Mouse (Mus musculus): ENCODE measurements at regions not wholly inside any gene's neighbourhood (a gene's known extent, or its start where the extent isn't known, plus 50 kb on each side); places are given as distances from the start of the nearest gene placed in this dataset.

DNA sequence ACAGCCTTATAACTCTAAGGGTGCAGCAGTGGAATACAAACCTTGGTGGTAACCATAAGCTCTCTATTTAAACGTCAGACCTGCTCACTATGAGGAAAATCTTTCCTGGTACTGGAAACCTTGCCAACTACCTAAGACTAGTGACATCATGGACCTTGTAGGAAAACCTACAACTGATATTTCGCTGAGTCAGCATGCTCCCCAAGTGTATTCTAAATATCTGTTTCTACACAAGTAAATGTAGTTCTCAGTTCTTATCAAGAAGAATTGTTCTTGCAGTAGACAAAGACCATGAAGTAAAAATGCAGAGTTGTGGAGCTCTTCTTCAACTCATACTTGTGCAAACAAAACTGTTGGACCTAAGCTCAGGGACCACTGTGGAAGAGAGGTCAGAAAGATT lies 280.9 kb downstream of the Isl1 start:
- Histone ChIP-seq H3K36me3 (ENCODE audit: control insufficient read depth, insufficient read depth) (no peaks in the 10 kb centered on the region), H3K27me3 (replicated peaks; ENCODE audit: control insufficient read depth, insufficient read depth, low read length) (no peaks in the 10 kb centered on the region), H3K9me3 (ENCODE audit: control insufficient read depth, low read length) (no peaks in the 10 kb centered on the region), H3K27ac (ENCODE audit: low read length) (no peak overlapping the region), H3K4me3 (replicated peaks; ENCODE audit: low read length) (no peak overlapping the region), H3K9ac (replicated peaks; ENCODE audit: low read depth, low read length) (no peak overlapping the region), H3K4me2 (ENCODE audit: low read length) (no peak overlapping the region), H3K4me1 (replicated peaks; ENCODE audit: control insufficient read depth, insufficient read depth, low read length) (no peaks in the 10 kb centered on the region)
- ATAC-seq: no peak
- WGBS: 90% methylated on average over 2 of the region's 2 CpGs

DNA sequence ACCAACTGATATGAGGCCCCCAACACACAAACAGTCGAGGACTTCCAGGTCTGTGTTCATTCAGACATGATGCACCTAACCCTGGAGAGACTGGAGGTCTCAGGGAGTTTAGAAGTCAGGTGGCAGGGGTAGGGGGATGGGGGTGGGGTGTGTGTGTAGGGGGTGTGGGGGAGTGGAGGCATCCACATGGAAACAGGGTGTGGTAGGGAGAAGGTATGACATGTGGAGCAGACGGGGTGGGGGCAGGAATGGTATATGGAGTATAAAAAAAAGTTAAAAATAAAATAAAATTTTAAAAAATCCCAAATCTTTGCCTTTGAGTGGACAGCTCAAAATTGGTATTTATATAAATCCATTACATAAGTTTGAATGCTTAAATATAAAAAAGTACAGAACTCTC lies 282.3 kb downstream of the Isl1 start:
- Histone ChIP-seq H3K4me2 (ENCODE audit: low read length) (no peak overlapping the region), H3K36me3 (ENCODE audit: control insufficient read depth, insufficient read depth) (no peaks in the 10 kb centered on the region), H3K27me3 (replicated peaks; ENCODE audit: control insufficient read depth, insufficient read depth, low read length) (no peaks in the 10 kb centered on the region), H3K4me1 (replicated peaks; ENCODE audit: control insufficient read depth, insufficient read depth, low read length) (no peaks in the 10 kb centered on the region), H3K9ac (replicated peaks; ENCODE audit: low read depth, low read length) (no peak overlapping the region), H3K4me3 (replicated peaks; ENCODE audit: low read length) (no peak overlapping the region), H3K27ac (ENCODE audit: low read length) (no peak overlapping the region), H3K9me3 (ENCODE audit: control insufficient read depth, low read length) (no peaks in the 10 kb centered on the region)
- no peak for ATAC-seq
- 85% methylated on average over 2 of the region's 2 CpGs for WGBS

DNA sequence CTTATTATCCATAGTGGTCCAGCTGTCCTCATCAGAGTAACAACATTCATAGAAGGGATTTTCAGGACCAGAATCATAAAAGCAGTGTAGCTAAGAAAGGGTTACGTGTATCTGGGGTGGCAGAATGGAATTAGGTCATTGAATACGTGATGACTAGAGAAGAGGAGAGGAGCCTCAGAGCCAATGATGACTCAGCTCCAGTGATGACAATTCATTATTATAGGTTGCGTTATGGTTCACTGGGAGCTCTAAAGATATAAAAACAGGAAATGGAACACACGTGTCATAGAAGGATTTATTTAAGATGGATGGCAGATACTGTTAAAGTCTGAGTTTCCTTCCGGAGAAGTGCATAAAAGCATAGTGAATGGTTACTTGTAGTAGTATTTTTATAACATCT lies 291.6 kb downstream of the Isl1 start:
- H3K4me3 ChIP-seq (replicated peaks; ENCODE audit: low read length): no peak overlapping the region
- no peaks in the 10 kb centered on the region for H3K4me1 ChIP-seq (replicated peaks; ENCODE audit: control insufficient read depth, insufficient read depth, low read length)
- H3K9ac ChIP-seq (replicated peaks; ENCODE audit: low read depth, low read length): no peak overlapping the region
- WGBS: 74% methylated on average over 5 of the region's 5 CpGs
- ATAC-seq: no peak
- H3K36me3 ChIP-seq (ENCODE audit: control insufficient read depth, insufficient read depth): no peaks in the 10 kb centered on the region
- H3K9me3 ChIP-seq (ENCODE audit: control insufficient read depth, low read length): no peaks in the 10 kb centered on the region
- no peak overlapping the region for H3K27ac ChIP-seq (ENCODE audit: low read length)
- H3K4me2 ChIP-seq (ENCODE audit: low read length): no peak overlapping the region
- H3K27me3 ChIP-seq (replicated peaks; ENCODE audit: control insufficient read depth, insufficient read depth, low read length): no peaks in the 10 kb centered on the region

DNA sequence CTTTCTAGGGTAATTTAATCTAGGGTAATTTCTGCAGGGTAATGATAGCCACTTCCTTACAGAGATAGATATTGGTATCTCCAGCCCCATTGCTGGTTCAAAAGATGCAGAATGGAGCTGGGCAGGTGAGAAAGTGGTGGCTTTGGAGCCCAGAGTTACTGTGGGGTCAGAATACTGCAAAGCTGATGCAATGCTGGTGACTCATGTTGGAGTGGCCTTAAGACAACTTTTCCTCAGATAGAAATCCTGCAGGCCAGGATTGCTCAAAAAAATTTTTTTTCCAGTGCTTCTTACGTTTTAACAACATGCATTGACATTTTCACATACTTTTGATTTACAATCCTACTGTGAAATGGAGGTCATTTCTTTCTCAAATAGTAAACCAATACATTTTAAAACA lies 305.8 kb downstream of the Isl1 start:
- Histone ChIP-seq H3K36me3 (ENCODE audit: control insufficient read depth, insufficient read depth) (no peaks in the 10 kb centered on the region), H3K4me1 (replicated peaks; ENCODE audit: control insufficient read depth, insufficient read depth, low read length) (peaks cover 7% of the 10 kb centered on the region; the same call in 1 of the 2 replicates), H3K9ac (replicated peaks; ENCODE audit: low read depth, low read length) (no peak overlapping the region), H3K9me3 (ENCODE audit: control insufficient read depth, low read length) (no peaks in the 10 kb centered on the region), H3K4me2 (ENCODE audit: low read length) (no peak overlapping the region), H3K27me3 (replicated peaks; ENCODE audit: control insufficient read depth, insufficient read depth, low read length) (0 out of 2 replicates have a peak, but pooled peaks cover 3% of the 10 kb centered on the region), H3K27ac (ENCODE audit: low read length) (no peak overlapping the region), H3K4me3 (replicated peaks; ENCODE audit: low read length) (no peak overlapping the region)
- 91% methylated on average over 1 of the region's 1 CpGs for WGBS
- ATAC-seq: no peak

DNA sequence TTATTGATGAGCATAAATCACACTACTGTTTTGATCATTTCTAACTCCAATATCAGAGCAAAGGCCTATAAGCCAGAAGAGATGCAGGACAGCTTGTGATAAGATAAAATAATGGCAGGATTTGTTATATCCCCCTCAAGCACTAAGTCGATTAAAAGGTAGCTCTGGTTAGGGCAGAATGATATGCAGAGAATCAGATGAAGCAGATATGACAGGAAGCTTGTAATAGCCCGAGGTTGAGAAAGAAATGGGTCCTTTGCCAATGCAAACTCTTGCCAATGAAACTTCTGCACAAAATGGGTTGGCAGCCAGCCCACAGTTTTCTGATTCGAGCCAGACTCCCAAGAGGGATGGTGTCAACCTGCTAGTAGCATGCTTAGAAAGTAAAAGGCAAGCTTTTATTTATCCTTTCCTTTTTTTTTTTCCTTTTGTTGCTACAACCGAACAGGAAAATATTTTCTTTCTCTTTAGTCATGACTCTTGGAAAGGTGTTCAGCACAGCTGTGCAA lies 307.0 kb downstream of the Isl1 start:
- Histone ChIP-seq H3K9ac (replicated peaks; ENCODE audit: low read depth, low read length) (no peak overlapping the region), H3K27ac (ENCODE audit: low read length) (no peak overlapping the region), H3K36me3 (ENCODE audit: control insufficient read depth, insufficient read depth) (no peaks in the 10 kb centered on the region), H3K4me2 (ENCODE audit: low read length) (no peak overlapping the region), H3K4me3 (replicated peaks; ENCODE audit: low read length) (no peak overlapping the region), H3K27me3 (replicated peaks; ENCODE audit: control insufficient read depth, insufficient read depth, low read length) (no peaks in the 10 kb centered on the region), H3K9me3 (ENCODE audit: control insufficient read depth, low read length) (no peaks in the 10 kb centered on the region), H3K4me1 (replicated peaks; ENCODE audit: control insufficient read depth, insufficient read depth, low read length) (peaks cover 7% of the 10 kb centered on the region; the same call in 1 of the 2 replicates)
- peak; percentile 88 for ATAC-seq
- WGBS: 29% methylated on average over 4 of the region's 4 CpGs

DNA sequence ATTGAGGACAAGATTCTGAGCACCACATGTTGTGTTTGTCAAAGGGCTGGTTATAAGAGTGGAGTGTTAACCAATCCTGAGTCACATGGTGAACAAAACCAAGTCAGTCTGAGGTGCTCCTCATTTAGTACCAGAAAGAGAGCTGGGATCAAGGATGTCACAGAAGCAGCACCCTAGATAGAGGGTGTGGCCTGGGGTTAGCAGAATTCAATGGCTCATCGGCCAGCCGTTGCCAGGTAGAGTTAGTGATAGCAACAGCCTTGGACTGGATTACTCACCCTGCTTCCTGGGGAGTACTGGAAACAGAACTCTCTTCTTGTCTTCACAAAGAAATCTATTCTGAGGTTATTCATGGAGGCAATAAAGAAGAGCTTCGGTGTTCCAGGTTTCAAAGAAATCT lies 318.9 kb downstream of the Isl1 start:
- Histone ChIP-seq H3K36me3 (ENCODE audit: control insufficient read depth, insufficient read depth) (no peaks in the 10 kb centered on the region), H3K9me3 (ENCODE audit: control insufficient read depth, low read length) (no peaks in the 10 kb centered on the region), H3K27me3 (replicated peaks; ENCODE audit: control insufficient read depth, insufficient read depth, low read length) (no peaks in the 10 kb centered on the region), H3K4me3 (replicated peaks; ENCODE audit: low read length) (no peak overlapping the region), H3K4me1 (replicated peaks; ENCODE audit: control insufficient read depth, insufficient read depth, low read length) (no peaks in the 10 kb centered on the region), H3K9ac (replicated peaks; ENCODE audit: low read depth, low read length) (no peak overlapping the region), H3K27ac (ENCODE audit: low read length) (no peak overlapping the region), H3K4me2 (ENCODE audit: low read length) (no peak overlapping the region)
- no peak for ATAC-seq
- 31% methylated on average over 3 of the region's 3 CpGs for WGBS

DNA sequence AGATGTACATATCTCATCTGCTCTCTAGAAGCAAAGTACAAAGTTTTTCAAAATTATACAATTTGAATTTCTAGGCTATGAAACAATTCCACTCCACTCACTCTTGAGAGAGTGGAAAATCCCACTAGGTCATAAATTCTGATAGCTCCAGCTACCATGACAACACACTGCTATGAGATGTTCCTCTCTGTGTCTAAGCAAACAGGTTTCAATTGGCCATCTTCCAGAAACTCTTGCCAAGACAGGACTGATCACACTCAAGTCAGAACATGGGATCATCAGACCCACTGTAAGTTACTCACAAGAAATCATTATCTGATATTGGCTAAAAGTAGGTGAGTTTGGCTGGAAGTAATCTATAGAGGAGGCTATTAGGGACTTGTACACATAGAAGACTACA lies 320.4 kb downstream of the Isl1 start:
- H3K36me3 ChIP-seq (ENCODE audit: control insufficient read depth, insufficient read depth): no peaks in the 10 kb centered on the region
- no peak overlapping the region for H3K27ac ChIP-seq (ENCODE audit: low read length)
- H3K9me3 ChIP-seq (ENCODE audit: control insufficient read depth, low read length): no peaks in the 10 kb centered on the region
- no peaks in the 10 kb centered on the region for H3K4me1 ChIP-seq (replicated peaks; ENCODE audit: control insufficient read depth, insufficient read depth, low read length)
- no peak overlapping the region for H3K4me3 ChIP-seq (replicated peaks; ENCODE audit: low read length)
- no peak overlapping the region for H3K4me2 ChIP-seq (ENCODE audit: low read length)
- H3K27me3 ChIP-seq (replicated peaks; ENCODE audit: control insufficient read depth, insufficient read depth, low read length): no peaks in the 10 kb centered on the region
- ATAC-seq: no peak
- no peak overlapping the region for H3K9ac ChIP-seq (replicated peaks; ENCODE audit: low read depth, low read length)

DNA sequence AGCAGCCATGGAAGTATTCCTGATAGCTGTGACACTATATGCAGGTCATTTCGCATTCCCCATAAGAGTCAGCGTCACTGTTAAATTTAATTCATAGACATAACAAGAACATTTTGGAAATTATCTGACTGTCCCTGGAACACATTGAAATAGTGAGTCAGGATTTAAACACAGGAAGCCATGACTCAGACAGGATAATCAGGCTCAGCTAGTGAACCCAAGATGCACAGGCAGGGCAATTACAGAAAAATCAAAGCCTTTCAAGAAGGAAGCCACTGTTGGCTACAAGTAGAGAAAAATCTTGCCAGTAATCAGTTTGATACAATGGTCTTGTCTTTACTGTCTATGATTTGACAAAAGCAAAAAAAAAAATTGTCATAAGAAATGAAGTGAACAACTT lies 323.2 kb downstream of the Isl1 start:
- H3K4me3 ChIP-seq (replicated peaks; ENCODE audit: low read length): no peak overlapping the region
- H3K27ac ChIP-seq (ENCODE audit: low read length): no peak overlapping the region
- H3K9ac ChIP-seq (replicated peaks; ENCODE audit: low read depth, low read length): no peak overlapping the region
- H3K27me3 ChIP-seq (replicated peaks; ENCODE audit: control insufficient read depth, insufficient read depth, low read length): no peaks in the 10 kb centered on the region
- H3K36me3 ChIP-seq (ENCODE audit: control insufficient read depth, insufficient read depth): no peaks in the 10 kb centered on the region
- no peaks in the 10 kb centered on the region for H3K4me1 ChIP-seq (replicated peaks; ENCODE audit: control insufficient read depth, insufficient read depth, low read length)
- no peak for ATAC-seq
- no peaks in the 10 kb centered on the region for H3K9me3 ChIP-seq (ENCODE audit: control insufficient read depth, low read length)
- H3K4me2 ChIP-seq (ENCODE audit: low read length): no peak overlapping the region
- 99% methylated on average over 2 of the region's 2 CpGs for WGBS

DNA sequence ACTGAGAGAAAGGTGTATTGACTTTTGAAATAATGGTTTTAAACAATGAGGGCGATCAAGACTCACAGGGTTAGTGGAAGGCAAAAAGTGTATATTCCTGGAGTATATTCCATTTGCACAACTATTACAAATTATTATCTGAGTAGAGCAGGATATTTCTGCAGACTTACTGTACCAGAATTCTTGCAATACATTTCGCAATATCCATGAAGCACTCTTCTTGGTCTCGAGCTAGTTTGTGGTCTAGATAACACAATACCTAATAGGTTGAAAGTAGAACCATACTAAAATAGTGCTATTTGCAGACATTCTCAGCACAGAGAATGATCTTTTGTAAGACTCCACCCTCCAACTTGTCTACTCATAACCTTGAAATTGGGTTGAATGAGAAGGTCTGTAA lies 323.8 kb downstream of the Isl1 start:
- Histone ChIP-seq H3K4me2 (ENCODE audit: low read length) (no peak overlapping the region), H3K9me3 (ENCODE audit: control insufficient read depth, low read length) (no peaks in the 10 kb centered on the region), H3K27ac (ENCODE audit: low read length) (no peak overlapping the region), H3K36me3 (ENCODE audit: control insufficient read depth, insufficient read depth) (no peaks in the 10 kb centered on the region), H3K4me1 (replicated peaks; ENCODE audit: control insufficient read depth, insufficient read depth, low read length) (no peaks in the 10 kb centered on the region), H3K27me3 (replicated peaks; ENCODE audit: control insufficient read depth, insufficient read depth, low read length) (no peaks in the 10 kb centered on the region), H3K9ac (replicated peaks; ENCODE audit: low read depth, low read length) (no peak overlapping the region), H3K4me3 (replicated peaks; ENCODE audit: low read length) (no peak overlapping the region)
- ATAC-seq: no peak
- WGBS: 95% methylated on average over 3 of the region's 3 CpGs

DNA sequence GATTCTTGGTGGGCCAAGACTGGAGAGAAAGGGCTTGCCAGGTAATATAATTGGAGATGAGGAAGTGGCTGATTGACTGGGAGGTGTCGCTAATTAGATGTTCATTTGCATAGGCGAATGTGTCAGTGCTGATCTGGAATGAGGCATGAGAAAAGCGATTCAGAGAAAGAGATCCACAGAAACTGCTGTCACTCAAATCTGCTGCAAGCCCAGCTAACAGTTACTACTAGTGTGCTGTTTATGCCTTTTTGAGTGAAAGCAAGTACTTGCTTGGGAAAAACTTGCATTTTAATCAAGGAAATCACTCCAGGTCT lies 331.6 kb downstream of the Isl1 start:
- Histone ChIP-seq H3K4me2 (ENCODE audit: low read length) (peak overlapping the region; percentile 30; the same call in 1 of the 2 replicates), H3K27me3 (replicated peaks; ENCODE audit: control insufficient read depth, insufficient read depth, low read length) (no peaks in the 10 kb centered on the region), H3K9me3 (ENCODE audit: control insufficient read depth, low read length) (no peaks in the 10 kb centered on the region), H3K4me1 (replicated peaks; ENCODE audit: control insufficient read depth, insufficient read depth, low read length) (peaks cover 6% of the 10 kb centered on the region), H3K9ac (replicated peaks; ENCODE audit: low read depth, low read length) (no peak overlapping the region), H3K27ac (ENCODE audit: low read length) (peak overlapping the region; percentile 68), H3K36me3 (ENCODE audit: control insufficient read depth, insufficient read depth) (no peaks in the 10 kb centered on the region), H3K4me3 (replicated peaks; ENCODE audit: low read length) (peak overlapping the region; percentile 9; the same call in 1 of the 2 replicates)
- 8% methylated on average over 3 of the region's 3 CpGs for WGBS
- peak; percentile 57; the same call in 1 of the 2 replicates for ATAC-seq

Data from forebrain, embryonic 16.5 days (tissue).